Mouse (Mus musculus) olfactory bulb, adult 2 months (tissue): ENCODE results near the gene Tubgcp3. TPM values are rescaled to one million over a fixed set of nuclear protein-coding genes. Genes with fewer than 3 reads are reported as not detected.

Source experiments
- H3K27ac ChIP-seq: fragments of 200-500 bp; 2 replicates; pipeline ENCODE4 v1.5.1; 2012; ENCODE audit warnings: low read depth, low read length; ENCODE audit not compliant: insufficient read depth
- H3K4me1 ChIP-seq: fragments of 200-500 bp; 2 replicates; pipeline ENCODE4 v1.6.1; 2012; ENCODE audit warnings: low read length; ENCODE audit not compliant: control insufficient read depth, insufficient read depth
- H3K4me3 ChIP-seq: fragments of 200-500 bp; 2 replicates; pipeline ENCODE4 v1.5.1; 2012; ENCODE audit warnings: mild to moderate bottlenecking, low read depth, low read length, moderate library complexity; ENCODE audit not compliant: insufficient read depth
- CTCF ChIP-seq: fragments of 200-500 bp; IDR thresholded peaks from 2 replicates; pipeline ENCODE4 v1.5.1; 2012; ENCODE audit warnings: low read depth, mild to moderate bottlenecking, low read length, moderate library complexity; ENCODE audit not compliant: insufficient read depth
- POLR2A ChIP-seq: fragments of 200-500 bp; IDR thresholded peaks from 2 replicates; pipeline ENCODE4 v1.6.1; 2012; ENCODE audit warnings: mild to moderate bottlenecking, low read depth, low read length, moderate library complexity; ENCODE audit not compliant: insufficient read depth
- WGBS: fragments of 180-500 bp; shearing (Covaris S2); methylation state at CpG from one replicate; pipeline ENCODE4 v1.1.7; 2018; 5-methylcytosine and 5-hydroxymethylcytosine counted together
- polyA plus RNA-seq: library from polyadenylated mRNA; stranded (reverse); fragments of >200 nt; gene quantifications from 2 replicates; pipeline ENCODE4 v1.2.4, GENCODE M21; 2012; ENCODE audit warnings: low replicate concordance; ENCODE audit not compliant: missing spikeins, insufficient read depth, insufficient read length

Tubgcp3 gene
- not detected in 2 replicates for polyA plus RNA-seq

DNA sequence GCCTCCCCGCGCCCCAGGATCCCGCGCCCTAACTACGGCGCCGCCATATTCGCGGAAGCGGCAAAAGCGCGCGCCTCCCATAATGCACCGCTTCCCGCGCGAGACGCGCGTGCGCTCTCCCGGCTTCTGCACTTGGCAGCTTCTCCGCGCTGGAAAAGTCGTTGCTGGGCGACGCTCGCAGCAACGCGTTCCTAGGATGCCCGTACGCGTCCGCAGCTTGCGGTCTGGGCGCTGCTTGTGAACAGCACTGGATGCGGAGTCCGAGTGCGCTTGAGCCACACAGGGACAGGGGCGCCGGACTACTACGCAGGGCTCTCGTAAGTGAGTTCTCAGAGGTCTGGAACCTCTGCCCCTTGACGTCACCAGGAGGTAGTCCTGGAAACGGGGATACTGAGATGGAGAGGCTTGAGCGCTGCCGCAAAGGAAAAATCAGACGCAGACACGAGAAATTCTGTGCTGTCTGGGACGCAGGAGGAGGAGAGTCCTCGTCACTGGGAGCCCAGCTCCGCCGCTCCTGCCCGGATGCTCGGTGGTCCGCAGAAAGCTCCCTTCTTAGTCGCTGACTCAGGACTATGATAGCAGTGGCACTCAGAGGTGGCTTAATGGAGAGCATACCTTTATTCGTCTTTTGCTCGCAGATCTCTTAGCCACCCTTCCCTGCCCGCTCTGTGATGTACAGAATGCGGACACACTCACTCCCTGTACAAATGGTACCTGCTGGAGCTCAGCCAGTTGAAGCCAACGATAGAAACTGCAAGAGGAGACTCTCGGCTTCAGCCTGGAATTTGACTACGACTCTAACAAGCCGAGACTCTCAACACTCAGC lies at the start of gene Tubgcp3:
Gene Tubgcp3 (minus strand): TSS at position 193 of the 826 bp plus-strand sequence.
- H3K4me1 ChIP-seq, result no peaks in the 10 kb centered on the region
- WGBS, result under 1% methylated on average over 65 of the region's 65 CpGs
- H3K4me3 ChIP-seq, result peak within 1 kb of the TSS; percentile 91
- H3K27ac ChIP-seq, result peak within 1 kb of the TSS; percentile 88
- no peak for TF ChIP-seq CTCF
- peak; percentile 85 for TF ChIP-seq POLR2A

DNA sequence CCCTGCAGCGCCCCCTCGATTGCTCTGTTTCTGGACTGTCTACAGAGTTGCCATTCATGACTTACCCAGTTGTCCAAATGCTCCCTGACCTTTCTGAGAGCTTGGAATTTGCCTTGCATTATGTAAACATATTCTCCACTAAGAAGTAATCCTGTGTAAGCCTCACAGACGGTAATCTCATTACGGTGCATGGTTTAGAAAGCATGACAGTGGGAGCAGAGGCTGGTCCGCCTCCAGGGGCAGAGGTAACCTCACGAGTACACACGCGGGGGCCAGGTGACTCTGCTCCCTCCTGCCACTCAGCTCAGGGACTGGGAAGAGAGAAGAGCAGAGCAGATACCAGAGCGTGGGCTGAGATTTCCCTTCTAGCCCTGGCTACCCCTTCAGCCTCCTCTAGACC lies 47.0 kb upstream of the Tubgcp3 start:
- WGBS, result 85% methylated on average over 9 of the region's 9 CpGs
- Histone ChIP-seq H3K27ac (no peak overlapping the region), H3K4me3 (no peak overlapping the region), H3K4me1 (no peaks in the 10 kb centered on the region)
- no peak for TF ChIP-seq POLR2A

GRCm38 (mm10) chr8:12715861-12716585 lies 44.0 kb upstream of the Tubgcp3 start:
- Histone ChIP-seq H3K4me1 (no peaks in the 10 kb centered on the region), H3K27ac (no peak overlapping the region), H3K4me3 (no peak overlapping the region)
- 84% methylated on average over 18 of the region's 18 CpGs for WGBS
- no peak for TF ChIP-seq CTCF
- no peak for TF ChIP-seq POLR2A

- H3K4me1 ChIP-seq, result no peaks in the 10 kb centered on the region
- WGBS, result 65% methylated on average over 7 of the region's 7 CpGs
- H3K27ac ChIP-seq, result no peak overlapping the region
Measured at GRCm38 (mm10) chr8:12711623-12712022, 39.6 kb upstream of the Tubgcp3 start.

GRCm38 (mm10) chr8:12703597-12703996 lies 31.5 kb upstream of the Tubgcp3 start:
- H3K27ac ChIP-seq, result no peak overlapping the region
- H3K4me1 ChIP-seq, result no peaks in the 10 kb centered on the region
- WGBS, result 93% methylated on average over 4 of the region's 4 CpGs
- no peak for TF ChIP-seq CTCF
- no peak for TF ChIP-seq POLR2A
- no peak overlapping the region for H3K4me3 ChIP-seq

More at GRCm38 (mm10) chr8:12711623-12712022, 39.6 kb upstream of the Tubgcp3 start:
- no peak for TF ChIP-seq POLR2A
- no peak for TF ChIP-seq CTCF
- no peak overlapping the region for H3K4me3 ChIP-seq

DNA sequence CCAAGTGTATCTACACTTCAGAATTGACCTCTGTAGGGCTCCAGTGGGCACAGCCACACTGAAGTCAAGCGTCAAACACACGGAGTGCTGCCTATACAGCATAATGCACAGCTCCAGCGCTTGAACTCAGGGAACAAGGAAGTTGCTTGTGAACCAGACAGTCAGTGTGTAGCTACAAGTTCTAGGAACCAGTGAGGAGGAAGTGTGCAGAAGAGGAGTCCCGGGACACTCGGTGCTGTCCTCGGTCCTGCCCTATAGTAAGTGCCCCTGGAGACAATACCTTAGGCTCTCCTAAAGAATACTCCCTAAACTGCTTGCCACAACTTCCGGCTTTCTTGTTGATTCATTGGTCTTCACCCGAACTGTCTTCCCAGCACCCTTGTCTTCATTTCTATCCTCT lies 30.2 kb upstream of the Tubgcp3 start:
- TF ChIP-seq POLR2A, result no peak
- TF ChIP-seq CTCF, result no peak
- 71% methylated on average over 8 of the region's 8 CpGs for WGBS
- H3K4me1 ChIP-seq, result no peaks in the 10 kb centered on the region
- no peak overlapping the region for H3K27ac ChIP-seq
- no peak overlapping the region for H3K4me3 ChIP-seq

GRCm38 (mm10) chr8:12698660-12699277 lies 26.7 kb upstream of the Tubgcp3 start:
- Histone ChIP-seq H3K27ac (no peak overlapping the region), H3K4me3 (no peak overlapping the region), H3K4me1 (no peaks in the 10 kb centered on the region)
- TF ChIP-seq CTCF, result no peak
- no peak for TF ChIP-seq POLR2A
- 58% methylated on average over 3 of the region's 3 CpGs for WGBS

DNA sequence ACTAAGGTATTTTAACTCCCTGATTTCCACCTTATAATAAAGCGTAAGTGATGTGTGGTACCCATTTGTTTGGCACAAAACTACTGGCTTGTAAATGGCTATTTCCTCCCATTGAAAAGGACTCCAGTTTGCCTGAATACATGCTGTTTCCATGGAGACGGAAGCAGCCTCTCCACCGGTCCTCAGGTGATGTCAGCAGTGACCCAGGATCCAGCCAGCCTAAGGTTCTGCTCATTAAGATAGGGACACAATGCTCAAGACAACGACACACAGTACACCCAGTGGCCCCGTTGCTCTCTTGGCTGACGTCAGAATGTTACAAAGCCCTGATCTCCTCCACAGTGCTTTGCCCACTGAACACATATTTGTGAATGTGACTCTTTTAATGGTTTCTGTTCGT lies 16.8 kb upstream of the Tubgcp3 start:
- WGBS, result 32% methylated on average over 7 of the region's 7 CpGs
- H3K4me3 ChIP-seq, result no peak overlapping the region
- TF ChIP-seq CTCF, result no peak
- no peak for TF ChIP-seq POLR2A
- H3K4me1 ChIP-seq, result peaks cover 12% of the 10 kb centered on the region
- H3K27ac ChIP-seq, result no peak overlapping the region

DNA sequence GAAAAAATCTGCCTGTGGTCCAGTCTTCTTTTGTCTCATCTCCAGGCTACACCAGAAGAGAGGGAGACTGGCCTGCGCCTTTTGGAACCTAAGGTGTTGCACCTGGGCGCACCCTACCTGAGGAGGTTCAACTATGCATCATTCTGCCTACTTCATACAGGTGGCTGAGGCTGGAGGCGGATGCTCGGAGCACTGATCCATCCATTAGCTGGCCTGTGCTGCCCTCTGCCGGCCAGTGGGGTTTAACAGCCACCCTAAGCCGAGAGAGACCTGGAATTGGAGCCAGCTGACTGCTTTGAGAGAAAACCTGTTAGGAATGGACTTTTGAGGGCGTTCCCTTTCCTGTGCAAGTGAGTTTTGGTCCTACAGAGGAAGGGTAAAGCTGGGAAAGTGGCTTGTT lies 5.5 kb upstream of the Tubgcp3 start:
- no peaks in the 10 kb centered on the region for H3K4me1 ChIP-seq
- no peak overlapping the region for H3K27ac ChIP-seq
- 2% methylated on average over 7 of the region's 7 CpGs for WGBS
- TF ChIP-seq POLR2A (no peak), CTCF (peak; percentile 85)
- no peak overlapping the region for H3K4me3 ChIP-seq
